Mouse (Mus musculus) layer of hippocampus, adult 18-20 months (tissue): ENCODE measurements around the gene Pls3. TPM values are rescaled to one million over a fixed set of nuclear protein-coding genes. Genes with fewer than 3 reads are reported as not detected.
A peak's percentile ranks its signal among the peaks of the same experiment; 100 is the strongest.

ENCODE experiments used
- DNase-seq, 2 experiments: peaks; one replicate each; pipeline ENCODE4 v3.0.0; 2022; ENCODE audit warnings: low spot score in 2 of 2
- long read RNA-seq: library from polyadenylated mRNA; stranded (forward); transcript quantifications from one replicate; pipeline ENCODE4 v2.0.0, GENCODE M21; 2021
- total RNA-seq, 2 experiments: library from RNA; stranded (reverse); gene quantifications; 2 replicates each; pipeline ENCODE4 v1.2.3; 2021

The Pls3 gene
- 100 to 1,000 TPM; 206 to 214 TPM for total RNA-seq
- long read RNA-seq, transcript Pls3-202 (16 exons, 3,160 nt) = minor isoform, 7 of 413 reads
- long read RNA-seq, transcript Pls3-204 (16 exons, 3,149 nt) = major isoform, 46 of 413 reads
- long read RNA-seq, partial matches to known transcripts = 18 of 413 reads
- long read RNA-seq, other reads (novel, unspliced or antisense) = 339 of 413 reads

- peak; percentile 69 to 89 for DNase-seq
Measured at GRCm38 (mm10) chrX:75874332-75875291, at the start of gene Pls3. Pls3 (minus strand) TSS chrX:75875182.

GRCm38 (mm10) chrX:75895716-75896115, 20.7 kb upstream of the Pls3 start:
- DNase-seq = no peak

GRCm38 (mm10) chrX:75875566-75875965, 584 bp upstream of the Pls3 start:
- no peak for DNase-seq

DNA sequence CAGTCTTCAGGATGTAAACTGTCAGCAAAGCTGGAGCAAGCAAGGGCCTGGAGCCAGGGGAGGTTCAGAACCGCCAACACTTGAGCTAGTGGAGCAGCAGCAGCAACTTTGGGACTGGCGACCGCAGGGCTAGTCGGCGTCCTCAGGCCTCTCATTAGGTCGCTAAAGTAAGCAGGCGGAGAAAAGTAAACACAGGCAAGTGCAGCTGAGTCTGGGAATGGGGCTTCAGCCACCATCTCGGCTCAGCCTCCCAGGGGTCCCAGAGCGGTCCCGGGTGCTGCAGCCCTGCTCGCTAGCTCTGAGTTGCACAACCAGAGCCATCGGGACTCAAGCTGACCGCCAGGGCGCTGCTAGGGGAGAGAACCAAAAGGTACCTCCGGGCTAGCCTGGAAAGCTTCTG, 1.2 kb downstream of the Pls3 start:
- peak in 1 of 2 experiments; percentile 12 for DNase-seq

- DNase-seq = no peak
Measured at GRCm38 (mm10) chrX:75873253-75873652, 1.7 kb downstream of the Pls3 start.

- DNase-seq = no peak
Measured at GRCm38 (mm10) chrX:75871855-75872254, 3.1 kb downstream of the Pls3 start.

- DNase-seq = no peak
Measured at GRCm38 (mm10) chrX:75861715-75862114, 13.3 kb downstream of the Pls3 start.

DNA sequence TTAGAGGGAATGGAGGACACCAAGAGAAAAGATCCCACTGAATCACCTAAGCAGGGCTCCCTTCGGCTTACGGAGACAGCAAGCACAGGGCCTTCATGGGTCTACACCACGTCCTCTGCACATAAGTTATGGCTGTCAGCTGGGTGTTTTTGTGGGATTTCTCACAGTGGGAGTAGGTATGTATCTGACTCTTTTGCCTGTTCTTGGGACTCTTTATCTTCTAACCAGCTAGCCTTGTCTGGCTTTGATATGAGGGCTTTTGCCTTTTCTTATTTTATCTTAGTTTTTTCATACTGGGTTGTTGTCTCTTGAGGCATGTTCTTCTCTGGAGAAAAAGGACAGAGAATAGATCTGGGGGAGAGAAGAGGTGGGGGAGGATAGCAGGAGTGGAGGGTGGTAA, 20.7 kb downstream of the Pls3 start:
- no peak for DNase-seq

- no peak for DNase-seq
Measured at GRCm38 (mm10) chrX:75844290-75844689, 30.7 kb downstream of the Pls3 start.

- no peak for DNase-seq
Measured at GRCm38 (mm10) chrX:75842835-75843234, 32.1 kb downstream of the Pls3 start.

GRCm38 (mm10) chrX:75842120-75842519, 32.9 kb downstream of the Pls3 start:
- DNase-seq = no peak

DNA sequence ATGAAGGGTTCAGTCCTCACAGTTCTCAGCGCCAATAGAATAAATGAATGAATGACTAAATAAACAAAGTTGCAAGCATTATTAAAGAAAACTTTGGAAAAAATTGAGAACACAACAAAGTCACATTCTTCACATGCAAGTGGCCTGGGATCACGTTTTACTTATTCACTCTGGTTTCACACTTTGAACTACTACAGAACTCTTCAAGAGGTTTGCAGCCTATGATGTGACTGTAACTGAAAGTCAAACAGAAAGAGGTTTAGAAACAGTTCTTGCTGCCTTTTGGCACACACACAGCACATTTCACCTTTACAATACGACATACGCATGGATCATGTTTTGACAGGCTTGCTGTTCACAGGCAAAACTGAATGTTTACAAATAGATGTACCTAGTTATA, 34.7 kb downstream of the Pls3 start:
- no peak for DNase-seq

DNA sequence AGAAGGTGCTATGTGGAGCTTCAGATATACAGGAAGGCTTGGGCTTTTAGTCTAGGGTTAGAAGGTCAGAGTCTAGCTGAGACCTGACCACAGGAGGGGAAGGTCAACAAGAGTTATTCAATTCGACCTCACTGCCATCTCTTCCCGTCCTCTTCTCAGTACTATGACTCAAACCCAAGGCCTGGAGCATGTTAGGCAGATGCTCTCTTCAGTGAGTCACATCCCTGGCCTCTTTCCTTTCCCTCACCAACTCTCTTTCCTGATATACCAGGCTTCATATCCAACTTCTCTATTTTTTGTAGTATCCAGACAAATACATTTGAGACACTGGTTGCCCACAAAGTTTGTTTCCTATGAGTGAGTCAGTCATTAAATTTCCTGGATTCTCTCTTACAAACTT, 40.1 kb downstream of the Pls3 start:
- no peak for DNase-seq

DNA sequence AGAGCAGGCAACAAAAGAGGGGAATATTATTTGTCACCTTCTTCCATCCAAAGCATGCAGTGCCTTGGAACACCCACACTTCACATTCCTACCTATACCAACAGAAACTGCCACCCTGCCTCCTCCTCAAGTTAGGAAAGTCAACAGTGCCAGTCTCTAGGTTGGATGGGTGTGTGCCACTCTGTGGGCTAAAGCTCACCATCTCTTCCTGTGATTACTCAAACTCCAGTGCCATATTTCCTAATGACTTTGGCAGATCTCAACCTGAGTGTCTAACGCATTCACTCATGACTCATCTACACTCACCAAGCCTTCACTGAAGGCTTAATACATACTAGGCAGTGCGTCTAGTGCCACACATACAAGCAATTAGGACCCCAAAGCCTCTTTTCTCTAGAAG, 40.7 kb downstream of the Pls3 start:
- no peak for DNase-seq

DNA sequence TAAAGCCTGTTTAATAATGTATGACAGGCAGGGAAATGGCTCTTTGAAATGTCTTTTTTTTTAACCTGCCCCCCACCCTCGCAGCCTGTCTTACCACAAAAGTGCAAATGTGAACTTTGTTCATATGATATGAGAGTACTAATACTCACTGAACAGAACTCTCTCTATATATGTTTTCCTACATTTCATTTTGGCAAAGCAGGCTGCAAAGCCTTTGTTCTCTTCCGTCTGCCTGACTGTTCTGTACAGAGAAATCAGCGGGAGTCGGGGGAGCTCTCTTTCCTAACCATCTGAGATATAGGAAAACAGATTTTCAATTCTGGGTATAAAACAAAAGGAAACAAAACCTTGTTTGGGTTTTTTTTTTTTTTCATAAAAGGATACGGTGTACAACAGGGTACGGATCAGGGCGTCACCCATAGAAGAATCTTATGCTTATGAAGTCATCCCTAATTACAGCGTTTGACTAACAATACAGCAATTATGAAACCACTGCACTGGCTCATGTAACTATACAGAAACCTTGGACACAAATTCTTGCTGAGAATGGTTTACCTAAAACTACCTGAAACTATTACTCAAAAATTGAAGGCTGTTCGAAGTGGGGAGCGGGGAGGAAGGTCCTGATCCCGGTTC, 41.9 kb downstream of the Pls3 start:
- no peak for DNase-seq

GRCm38 (mm10) chrX:75829867-75830255, 45.1 kb downstream of the Pls3 start:
- no peak for DNase-seq

- DNase-seq = no peak
Measured at GRCm38 (mm10) chrX:75829240-75829866, 45.6 kb downstream of the Pls3 start.

DNA sequence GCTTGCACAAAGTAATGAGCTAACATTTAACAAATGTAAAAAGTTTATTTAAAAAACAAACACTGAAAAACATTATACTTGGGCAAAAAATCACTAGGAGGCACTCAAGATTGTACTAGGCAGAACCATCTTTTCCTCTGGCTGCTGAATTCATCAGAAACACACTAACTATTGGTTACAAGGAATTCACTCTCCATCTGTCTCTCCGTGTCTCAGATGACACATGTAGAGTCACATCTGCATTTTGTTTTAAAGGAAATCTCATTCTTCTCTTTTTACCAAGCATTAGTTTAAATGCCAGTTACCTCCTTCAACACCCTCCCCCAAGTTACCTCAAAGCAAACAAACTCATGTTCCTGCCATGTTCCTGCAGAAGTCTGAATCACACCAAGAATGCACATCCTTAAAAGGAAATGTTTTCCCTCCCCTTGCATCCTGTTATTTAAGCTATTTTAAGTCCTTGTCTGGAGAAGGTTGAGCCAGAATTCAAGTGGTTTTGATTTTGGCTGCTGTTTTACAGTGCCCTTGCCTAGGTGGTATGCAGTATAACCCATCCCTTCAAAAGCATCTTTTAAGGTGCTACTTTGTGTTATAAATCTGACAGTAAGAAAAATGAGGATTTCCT, 56.2 kb downstream of the Pls3 start:
- no peak for DNase-seq

DNA sequence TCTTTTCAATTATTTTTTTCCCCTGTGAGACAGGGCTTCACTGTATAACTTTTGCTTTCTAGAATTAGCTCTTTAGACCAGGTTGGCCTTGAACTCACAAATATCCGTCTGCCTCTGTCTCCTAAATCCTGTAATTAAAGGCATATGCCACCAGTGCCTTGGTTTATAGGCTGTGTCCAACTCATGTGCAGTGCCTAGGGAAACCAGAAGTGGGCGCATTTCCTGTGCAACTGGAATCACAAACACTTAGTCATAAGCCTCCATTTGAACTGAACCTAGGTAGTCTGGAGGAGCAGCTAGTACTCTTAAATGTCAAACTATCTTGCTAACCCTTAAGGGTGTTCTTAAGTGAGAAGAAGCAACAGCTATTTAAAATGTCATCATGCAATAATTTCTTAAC, 60.0 kb downstream of the Pls3 start:
- DNase-seq = peak in 1 of 2 experiments; percentile 14

DNA sequence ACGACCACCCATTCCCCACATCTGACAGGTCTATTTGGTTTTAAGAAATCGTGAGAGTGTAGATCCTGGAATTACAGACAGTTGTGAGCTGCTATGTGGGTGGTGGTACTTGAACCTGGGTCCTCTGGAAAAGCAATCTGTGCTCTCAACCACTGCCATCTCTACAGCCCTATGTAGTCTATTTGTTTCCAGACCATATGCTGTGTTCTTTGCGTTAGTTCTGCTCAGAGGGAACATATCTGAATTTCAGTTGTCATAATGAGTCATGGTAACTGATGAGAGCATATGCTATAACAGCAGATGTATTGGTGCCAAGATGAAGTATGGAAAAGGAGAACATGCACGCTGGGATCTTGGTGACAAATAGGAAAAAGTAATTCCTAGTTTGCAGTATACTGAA, 60.9 kb downstream of the Pls3 start:
- peak in 1 of 2 experiments; percentile 49 for DNase-seq

GRCm38 (mm10) chrX:75796583-75796982, 78.4 kb downstream of the Pls3 start:
- peak in 1 of 2 experiments; percentile 62 for DNase-seq
